Mouse (Mus musculus) neural tube, embryonic 15.5 days (tissue): Measurements from ENCODE around the gene Vipr1. TPM values are rescaled to one million over a fixed set of nuclear protein-coding genes. Genes with fewer than 3 reads are reported as not detected.

Experiments
- ATAC-seq: fragments of 200-750 bp; cut with Nextera tagmentation; 2 replicates; pipeline ENCODE4 v1.8.0; 2017; ENCODE audit warnings: mild to moderate bottlenecking, moderate TSS enrichment, moderate library complexity; ENCODE audit not compliant: low FRiP score
- H3K27ac ChIP-seq: fragments of 300-500 bp; sonication (generic); replicated peaks from 2 replicates; pipeline ENCODE4 v1.5.1; 2015; ENCODE audit warnings: mild to moderate bottlenecking, inconsistent platforms
- H3K27me3 ChIP-seq: fragments of 300-500 bp; sonication (generic); replicated peaks from 2 replicates; pipeline ENCODE4 v1.6.1; 2015; ENCODE audit warnings: inconsistent platforms
- H3K36me3 ChIP-seq: fragments of 300-500 bp; sonication (generic); 2 replicates; pipeline ENCODE4 v1.6.1; 2015; ENCODE audit warnings: inconsistent platforms
- H3K4me1 ChIP-seq: fragments of 300-500 bp; sonication (generic); 2 replicates; pipeline ENCODE4 v1.6.1; 2015; ENCODE audit warnings: inconsistent platforms
- H3K4me2 ChIP-seq: fragments of 300-500 bp; sonication (generic); 2 replicates; pipeline ENCODE4 v1.6.1; 2015; ENCODE audit warnings: inconsistent platforms, mild to moderate bottlenecking, moderate library complexity
- H3K4me3 ChIP-seq: fragments of 300-500 bp; sonication (generic); replicated peaks from 2 replicates; pipeline ENCODE4 v1.5.1; 2015; ENCODE audit warnings: mild to moderate bottlenecking, inconsistent platforms
- H3K9ac ChIP-seq: fragments of 300-500 bp; sonication (generic); replicated peaks from 2 replicates; pipeline ENCODE4 v1.6.1; 2015; ENCODE audit warnings: mild to moderate bottlenecking, inconsistent platforms
- H3K9me3 ChIP-seq: fragments of 300-500 bp; sonication (generic); replicated peaks from 2 replicates; pipeline ENCODE4 v1.6.1; 2016; ENCODE audit warnings: inconsistent platforms
- WGBS: fragments of 180-500 bp; shearing (Covaris S2); methylation state at CpG from one replicate; pipeline ENCODE4 v1.1.7; 2015; ENCODE audit warnings: mixed read lengths; 5-methylcytosine and 5-hydroxymethylcytosine counted together
- polyA plus RNA-seq: library from polyadenylated mRNA; unstranded; fragments of >200 nt; fragmentation: Nextera tagmentation; extraction: Ambion mirVana; gene quantifications from 2 replicates; pipeline ENCODE4 v1.2.1, GENCODE M21; 2015

Vipr1 gene
- polyA plus RNA-seq, 1 experiment from 2014 or later = 0.38 TPM

- Histone ChIP-seq H3K27me3 (peaks cover 15% of the 10 kb centered on the region), H3K4me1 (peaks cover 5% of the 10 kb centered on the region), H3K36me3 (no peaks in the 10 kb centered on the region), H3K9ac (no peak overlapping the region), H3K27ac (no peak overlapping the region), H3K4me3 (no peak overlapping the region), H3K9me3 (no peaks in the 10 kb centered on the region), H3K4me2 (no peak overlapping the region)
- no peak for ATAC-seq
- WGBS = 55% methylated on average over 7 of the region's 7 CpGs
These were observed 6.5 kb upstream of the Vipr1 start for GRCm38 (mm10) chr9:121635835-121636576.

GRCm38 (mm10) chr9:121639790-121640189, 2.7 kb upstream of the Vipr1 start:
- H3K4me2 ChIP-seq = no peak overlapping the region
- H3K27ac ChIP-seq = no peak overlapping the region
- no peak overlapping the region for H3K9ac ChIP-seq
- H3K4me1 ChIP-seq = peaks cover 27% of the 10 kb centered on the region
- WGBS = 52% methylated on average over 16 of the region's 16 CpGs
- no peaks in the 10 kb centered on the region for H3K9me3 ChIP-seq
- H3K4me3 ChIP-seq = no peak overlapping the region; the same call in 1 of the 2 replicates
- peaks cover 51% of the 10 kb centered on the region for H3K27me3 ChIP-seq
- H3K36me3 ChIP-seq = no peaks in the 10 kb centered on the region
- ATAC-seq = no peak

GRCm38 (mm10) chr9:121641235-121641915, 1.1 kb upstream of the Vipr1 start:
- Histone ChIP-seq H3K9ac (peak overlapping the region; percentile 55; the same call in 1 of the 2 replicates), H3K4me2 (peak overlapping the region; percentile 97), H3K9me3 (no peaks in the 10 kb centered on the region), H3K27ac (no peak overlapping the region), H3K4me1 (peaks cover 27% of the 10 kb centered on the region), H3K27me3 (peaks cover 51% of the 10 kb centered on the region), H3K4me3 (peak overlapping the region; percentile 58), H3K36me3 (no peaks in the 10 kb centered on the region)
- peak; percentile 11; the same call in 1 of the 2 replicates for ATAC-seq
- WGBS = 12% methylated on average over 27 of the region's 27 CpGs

- H3K9me3 ChIP-seq = no peaks in the 10 kb centered on the region
- peak; percentile 72 for ATAC-seq
- peak within 1 kb of the TSS; percentile 97 for H3K4me2 ChIP-seq
- no peak within 1 kb of the TSS for H3K27ac ChIP-seq
- H3K4me3 ChIP-seq = peak within 1 kb of the TSS; percentile 58
- 1% methylated on average over 26 of the region's 26 CpGs for WGBS
- H3K9ac ChIP-seq = peak within 1 kb of the TSS; percentile 55
- H3K27me3 ChIP-seq = peaks cover 51% of the 10 kb centered on the region
- H3K4me1 ChIP-seq = peaks cover 27% of the 10 kb centered on the region
- H3K36me3 ChIP-seq = no peaks in the 10 kb centered on the region
These were observed 515 bp upstream of the Vipr1 start, which contains the start of gene Lyzl4 for GRCm38 (mm10) chr9:121642001-121642400. Gene Lyzl4 (minus strand): TSS chr9:121642096.

GRCm38 (mm10) chr9:121644855-121645254, 2.3 kb downstream of the Vipr1 start:
- Histone ChIP-seq H3K9me3 (no peaks in the 10 kb centered on the region), H3K27ac (no peak overlapping the region), H3K27me3 (peaks cover 46% of the 10 kb centered on the region), H3K4me3 (no peak overlapping the region), H3K36me3 (no peaks in the 10 kb centered on the region), H3K4me1 (peaks cover 23% of the 10 kb centered on the region), H3K9ac (no peak overlapping the region), H3K4me2 (no peak overlapping the region)
- no peak for ATAC-seq
- 51% methylated on average over 3 of the region's 3 CpGs for WGBS

- 84% methylated on average over 7 of the region's 7 CpGs for WGBS
- H3K9me3 ChIP-seq = no peaks in the 10 kb centered on the region
These were observed 4.5 kb downstream of the Vipr1 start for GRCm38 (mm10) chr9:121647026-121647425.

GRCm38 (mm10) chr9:121653668-121654067, 11.2 kb downstream of the Vipr1 start:
- no peak overlapping the region for H3K9ac ChIP-seq
- ATAC-seq = no peak
- no peak overlapping the region for H3K4me3 ChIP-seq
- H3K27me3 ChIP-seq = no peaks in the 10 kb centered on the region
- no peak overlapping the region for H3K27ac ChIP-seq
- H3K9me3 ChIP-seq = no peaks in the 10 kb centered on the region
- H3K4me1 ChIP-seq = peaks cover 19% of the 10 kb centered on the region
- no peak overlapping the region for H3K4me2 ChIP-seq
- H3K36me3 ChIP-seq = no peaks in the 10 kb centered on the region
- WGBS = 91% methylated on average over 10 of the region's 10 CpGs

More at GRCm38 (mm10) chr9:121647026-121647425, 4.5 kb downstream of the Vipr1 start:
- Histone ChIP-seq H3K4me1 (peaks cover 12% of the 10 kb centered on the region), H3K9ac (no peak overlapping the region), H3K27ac (no peak overlapping the region), H3K4me2 (no peak overlapping the region), H3K27me3 (peaks cover 25% of the 10 kb centered on the region), H3K4me3 (no peak overlapping the region), H3K36me3 (no peaks in the 10 kb centered on the region)
- ATAC-seq = no peak

GRCm38 (mm10) chr9:121656322-121656721, 13.8 kb downstream of the Vipr1 start:
- H3K27ac ChIP-seq = no peak overlapping the region
- H3K27me3 ChIP-seq = no peaks in the 10 kb centered on the region
- ATAC-seq = no peak
- no peak overlapping the region for H3K4me2 ChIP-seq
- WGBS = 86% methylated on average over 5 of the region's 5 CpGs
- H3K9me3 ChIP-seq = no peaks in the 10 kb centered on the region
- H3K4me1 ChIP-seq = peaks cover 19% of the 10 kb centered on the region
- H3K9ac ChIP-seq = no peak overlapping the region
- no peaks in the 10 kb centered on the region for H3K36me3 ChIP-seq
- no peak overlapping the region for H3K4me3 ChIP-seq

- H3K27ac ChIP-seq = peak overlapping the region; percentile 48; the same call in 1 of the 2 replicates
- peaks cover 19% of the 10 kb centered on the region for H3K4me1 ChIP-seq
- H3K4me2 ChIP-seq = no peak overlapping the region
- no peak overlapping the region for H3K9ac ChIP-seq
- no peak for ATAC-seq
- no peaks in the 10 kb centered on the region for H3K9me3 ChIP-seq
- no peaks in the 10 kb centered on the region for H3K27me3 ChIP-seq
- WGBS = 34% methylated on average over 13 of the region's 13 CpGs
- no peaks in the 10 kb centered on the region for H3K36me3 ChIP-seq
- H3K4me3 ChIP-seq = no peak overlapping the region
These were observed 14.6 kb downstream of the Vipr1 start for GRCm38 (mm10) chr9:121657143-121657542.

GRCm38 (mm10) chr9:121658248-121658647, 15.7 kb downstream of the Vipr1 start:
- Histone ChIP-seq H3K9ac (no peak overlapping the region), H3K4me1 (peaks cover 19% of the 10 kb centered on the region), H3K27me3 (no peaks in the 10 kb centered on the region), H3K4me2 (no peak overlapping the region), H3K9me3 (no peaks in the 10 kb centered on the region), H3K27ac (no peak overlapping the region), H3K36me3 (no peaks in the 10 kb centered on the region), H3K4me3 (no peak overlapping the region)
- ATAC-seq = no peak
- WGBS = 92% methylated on average over 7 of the region's 7 CpGs

- no peak for ATAC-seq
- Histone ChIP-seq H3K27me3 (no peaks in the 10 kb centered on the region), H3K4me2 (no peak overlapping the region), H3K9me3 (no peaks in the 10 kb centered on the region), H3K4me1 (peaks cover 19% of the 10 kb centered on the region), H3K4me3 (no peak overlapping the region), H3K9ac (no peak overlapping the region), H3K36me3 (no peaks in the 10 kb centered on the region), H3K27ac (no peak overlapping the region)
- WGBS = 89% methylated on average over 7 of the region's 7 CpGs
These were observed 17.3 kb downstream of the Vipr1 start for GRCm38 (mm10) chr9:121659791-121660190.

- whole genome bisulfite sequencing = 79% methylated on average over 6 of the region's 6 CpGs
- Histone ChIP-seq H3K36me3 (no peaks in the 10 kb centered on the region), H3K4me1 (peaks cover 12% of the 10 kb centered on the region; the same call in 1 of the 2 replicates)
These were observed 21.0 kb downstream of the Vipr1 start for GRCm38 (mm10) chr9:121663467-121663866.

More at GRCm38 (mm10) chr9:121663467-121663866, 21.0 kb downstream of the Vipr1 start:
- ATAC-seq = no peak
- Histone ChIP-seq H3K4me2 (no peak overlapping the region), H3K27ac (no peak overlapping the region), H3K27me3 (peaks cover 3% of the 10 kb centered on the region; the same call in 1 of the 2 replicates), H3K9ac (no peak overlapping the region), H3K4me3 (no peak overlapping the region), H3K9me3 (no peaks in the 10 kb centered on the region)
